Mouse (Mus musculus) ovary, adult 18-20 months (tissue): ENCODE measurements at regions not wholly inside any gene's neighbourhood (a gene's known extent, or its start where the extent isn't known, plus 50 kb on each side); places are given as distances from the start of the nearest gene placed in this dataset.

Source experiments
- DNase-seq: peaks from one replicate; pipeline ENCODE4 v3.0.0; 2022; ENCODE audit warnings: low spot score, mixed read lengths

GRCm38 (mm10) chr5:102287131-102287530 lies 194.1 kb upstream of the Arhgap24 start:
- no peak for DNase-seq

- DNase-seq: no peak
Observed at GRCm38 (mm10) chr5:102290866-102291265, 190.3 kb upstream of the Arhgap24 start.

- no peak for DNase-seq
Observed at GRCm38 (mm10) chr5:102295564-102295963, 185.6 kb upstream of the Arhgap24 start.

GRCm38 (mm10) chr5:102306309-102306708 lies 174.9 kb upstream of the Arhgap24 start:
- no peak for DNase-seq

GRCm38 (mm10) chr5:102306718-102307117 lies 174.5 kb upstream of the Arhgap24 start:
- no peak for DNase-seq

- no peak for DNase-seq
Observed at GRCm38 (mm10) chr5:102311570-102311969, 169.6 kb upstream of the Arhgap24 start.

- DNase-seq: no peak
Observed at GRCm38 (mm10) chr5:102328197-102328784, 152.9 kb upstream of the Arhgap24 start.

GRCm38 (mm10) chr5:102333894-102334293 lies 147.3 kb upstream of the Arhgap24 start:
- no peak for DNase-seq

GRCm38 (mm10) chr5:102334442-102335197 lies 146.6 kb upstream of the Arhgap24 start:
- no peak for DNase-seq

- no peak for DNase-seq
Observed at GRCm38 (mm10) chr5:102366481-102366880, 114.7 kb upstream of the Arhgap24 start.

GRCm38 (mm10) chr5:102373309-102373971 lies 107.8 kb upstream of the Arhgap24 start:
- no peak for DNase-seq

GRCm38 (mm10) chr5:102373972-102374755 lies 107.0 kb upstream of the Arhgap24 start:
- no peak for DNase-seq

- DNase-seq: no peak
Observed at GRCm38 (mm10) chr5:102375339-102375738, 105.9 kb upstream of the Arhgap24 start.

GRCm38 (mm10) chr5:102393941-102394340 lies 87.2 kb upstream of the Arhgap24 start:
- no peak for DNase-seq

- DNase-seq: no peak
Observed at GRCm38 (mm10) chr5:102395608-102396146, 85.5 kb upstream of the Arhgap24 start.

GRCm38 (mm10) chr5:102399006-102399405 lies 82.2 kb upstream of the Arhgap24 start:
- DNase-seq: no peak

GRCm38 (mm10) chr5:102417642-102418041 lies 63.5 kb upstream of the Arhgap24 start:
- no peak for DNase-seq

GRCm38 (mm10) chr5:102419089-102419488 lies 62.1 kb upstream of the Arhgap24 start:
- no peak for DNase-seq

GRCm38 (mm10) chr5:102424636-102425242 lies 56.5 kb upstream of the Arhgap24 start:
- DNase-seq: no peak

- no peak for DNase-seq
Observed at GRCm38 (mm10) chr5:102428310-102428709, 52.9 kb upstream of the Arhgap24 start.
